Mouse (Mus musculus) heart, adult 2 months (tissue): ENCODE measurements around the gene 3110040M04Rik.
"Not testable (repeated sequence)": the region's sequence is repeated elsewhere in the genome, so short reads cannot be mapped to it uniquely, and the experiment has no call there.

Source experiments
- CTCF ChIP-seq: fragments of 200-600 bp; IDR thresholded peaks from 2 replicates; pipeline ENCODE4 v1.8.1; 2022; ENCODE audit warnings: antibody characterized with exemption, mild to moderate bottlenecking, moderate library complexity
- POLR2A ChIP-seq: fragments of 200-500 bp; IDR thresholded peaks from 2 replicates; pipeline ENCODE4 v1.6.1; 2011; ENCODE audit warnings: mild to moderate bottlenecking, low read depth, low read length, control low read depth; ENCODE audit not compliant: insufficient read depth

GRCm38 (mm10) chr1:151200620-151201019, 3.3 kb upstream of the 3110040M04Rik start:
- TF ChIP-seq CTCF, POLR2A: not testable (repeated sequence)
